Mouse (Mus musculus) adrenal gland, postnatal 10 days (tissue): Measurements from ENCODE around the gene Rasl11b. TPM values are rescaled to one million over a fixed set of nuclear protein-coding genes. Genes with fewer than 3 reads are reported as not detected.

Experiments
- DNase-seq: peaks from one replicate; pipeline ENCODE4 v3.0.0; 2021; ENCODE audit warnings: mixed read lengths
- long read RNA-seq, 2 experiments: library from polyadenylated mRNA; stranded (forward); transcript quantifications; one replicate each; pipeline ENCODE4 v2.0.0; 2021
- total RNA-seq, 2 experiments: library from RNA; stranded (reverse); gene quantifications; 2 replicates each; pipeline ENCODE4 v1.2.3; 2021

Gene Rasl11b
- 10 to 100 TPM; 15.7 to 18.6 TPM for total RNA-seq
- long read RNA-seq, experiment 1, transcript Rasl11b-201 (4 exons, 1,812 nt) = major isoform, 29 of 32 reads
- long read RNA-seq, experiment 1, partial matches to known transcripts = 0 of 32 reads
- long read RNA-seq, experiment 1, other reads (novel, unspliced or antisense) = 0 of 32 reads
- long read RNA-seq, experiment 2, transcript Rasl11b-201 (4 exons, 1,812 nt) = major isoform, 13 of 17 reads
- long read RNA-seq, experiment 2, partial matches to known transcripts = 1 of 17 reads
- long read RNA-seq, experiment 2, other reads (novel, unspliced or antisense) = 0 of 17 reads

DNA sequence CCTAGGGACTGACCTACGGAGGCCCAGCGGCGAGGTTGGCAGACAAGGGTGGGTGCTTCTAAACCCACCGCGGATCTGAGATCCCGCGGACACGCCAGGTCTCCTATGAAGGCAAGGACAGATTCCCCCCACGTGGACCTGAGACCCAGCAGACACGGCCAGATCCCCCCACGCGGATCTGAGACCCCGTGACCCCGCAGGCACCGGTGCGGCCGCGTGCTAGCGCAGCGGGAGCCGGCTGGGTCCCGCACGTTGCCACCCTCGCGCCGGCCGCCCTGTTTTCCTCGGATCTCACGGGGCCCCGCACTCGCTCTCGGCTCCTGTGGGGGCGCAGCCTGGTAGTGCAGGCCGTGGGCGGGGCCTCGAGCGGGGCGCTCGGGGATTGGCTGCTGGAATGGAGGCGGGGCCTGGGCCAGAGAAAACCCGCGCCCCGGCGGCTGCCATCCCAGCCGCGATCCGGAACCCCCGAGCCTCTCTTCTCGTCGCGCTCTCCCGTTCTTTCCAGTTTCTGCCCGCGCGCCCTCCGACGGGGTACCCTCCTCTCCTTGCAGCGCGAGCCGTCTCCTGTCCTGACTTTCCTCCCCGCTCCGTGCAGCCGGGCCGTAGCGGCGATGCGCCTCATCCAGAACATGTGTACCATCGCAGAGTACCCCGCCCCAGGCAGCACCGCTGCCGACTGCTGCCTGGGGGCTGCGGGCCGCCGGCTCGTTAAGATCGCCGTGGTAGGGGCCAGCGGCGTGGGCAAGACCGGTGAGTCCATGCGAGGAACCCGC is at the start of gene Rasl11b:
Gene Rasl11b, plus strand, starts transcription at position 446 of the 773 bp plus-strand sequence.
- peak; percentile 98 for DNase-seq

DNA sequence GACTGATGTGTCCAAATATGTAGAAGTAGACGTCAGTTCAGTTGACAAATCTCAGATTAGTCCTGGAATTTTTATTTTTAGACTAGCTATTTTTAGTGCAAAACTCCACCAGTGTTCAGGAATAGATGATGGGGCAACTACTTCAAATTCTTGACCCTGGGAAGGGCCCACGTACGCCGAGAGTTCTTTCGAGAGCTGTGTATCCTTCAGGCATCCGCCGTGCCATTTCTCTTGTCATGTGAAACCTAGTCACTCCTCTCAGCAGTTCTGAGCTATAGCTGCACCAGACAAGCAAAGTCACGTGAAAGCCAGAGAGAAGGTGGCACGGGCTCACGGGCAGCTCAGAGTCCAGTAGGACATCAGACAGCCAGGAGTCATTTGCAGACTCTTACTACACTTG is 47.5 kb upstream of the Rasl11b start:
- DNase-seq = no peak

DNA sequence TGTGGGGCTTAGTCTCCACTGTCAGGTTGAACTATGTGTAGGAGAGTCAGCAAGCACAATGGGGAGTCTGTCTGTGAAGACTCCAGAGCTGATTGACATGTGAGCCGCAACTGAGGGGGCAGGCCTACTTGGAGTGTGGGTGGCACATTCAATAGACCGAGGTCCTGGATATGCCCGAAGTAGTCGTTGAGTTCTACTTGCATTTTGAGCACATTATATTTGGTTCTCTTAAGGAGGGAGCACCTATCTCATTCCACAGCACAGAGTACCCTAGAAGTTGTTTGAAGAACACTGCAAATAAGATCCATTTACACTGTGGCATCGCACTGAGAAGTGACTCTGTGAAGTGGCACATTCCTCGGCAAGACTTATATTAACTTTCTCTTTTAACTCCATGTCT is 45.1 kb upstream of the Rasl11b start:
- DNase-seq = no peak

DNA sequence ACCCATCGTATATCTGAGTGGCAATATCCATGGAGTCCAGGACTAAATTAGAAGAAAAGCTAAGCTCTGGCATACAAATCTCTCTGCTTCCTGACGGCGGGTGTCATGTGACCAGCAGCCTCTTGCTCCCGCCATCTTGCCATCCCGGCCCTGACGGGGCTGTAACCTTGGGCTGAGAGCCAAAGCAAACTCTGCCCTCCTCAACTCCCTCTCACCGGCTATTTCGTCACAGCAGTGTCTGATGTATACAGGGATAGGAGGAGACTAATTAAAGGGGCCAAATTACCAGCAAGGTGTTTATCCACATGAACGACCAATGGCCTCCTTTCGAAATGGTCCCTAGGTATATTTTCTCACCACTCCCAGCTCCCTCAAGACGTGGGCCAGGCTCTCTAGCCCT is 43.3 kb upstream of the Rasl11b start:
- peak; percentile 18 for DNase-seq

DNA sequence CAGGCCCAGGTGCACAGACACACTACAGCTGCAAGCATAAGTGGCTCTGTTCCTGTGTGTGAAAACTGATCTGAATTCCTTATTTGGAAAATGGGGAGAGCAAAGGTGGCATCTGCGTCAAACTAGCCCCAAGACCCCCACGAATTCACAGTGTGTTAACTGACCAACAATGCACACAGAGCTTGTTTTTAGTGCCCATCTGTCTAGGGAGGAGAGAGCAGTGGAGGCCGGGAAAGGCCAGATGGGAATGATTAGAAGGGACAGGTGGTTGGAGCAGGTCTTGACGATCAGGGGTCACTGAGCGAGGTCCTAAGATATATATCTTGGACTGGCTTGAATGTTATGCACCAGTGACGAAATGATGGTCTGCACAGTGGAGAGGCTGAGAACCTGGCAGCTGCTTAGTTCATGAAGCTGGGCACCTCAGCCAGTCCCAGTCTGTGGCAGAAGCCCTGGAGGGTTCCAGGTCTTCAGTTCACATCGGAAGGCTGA is 39.2 kb upstream of the Rasl11b start:
- DNase-seq = no peak

DNA sequence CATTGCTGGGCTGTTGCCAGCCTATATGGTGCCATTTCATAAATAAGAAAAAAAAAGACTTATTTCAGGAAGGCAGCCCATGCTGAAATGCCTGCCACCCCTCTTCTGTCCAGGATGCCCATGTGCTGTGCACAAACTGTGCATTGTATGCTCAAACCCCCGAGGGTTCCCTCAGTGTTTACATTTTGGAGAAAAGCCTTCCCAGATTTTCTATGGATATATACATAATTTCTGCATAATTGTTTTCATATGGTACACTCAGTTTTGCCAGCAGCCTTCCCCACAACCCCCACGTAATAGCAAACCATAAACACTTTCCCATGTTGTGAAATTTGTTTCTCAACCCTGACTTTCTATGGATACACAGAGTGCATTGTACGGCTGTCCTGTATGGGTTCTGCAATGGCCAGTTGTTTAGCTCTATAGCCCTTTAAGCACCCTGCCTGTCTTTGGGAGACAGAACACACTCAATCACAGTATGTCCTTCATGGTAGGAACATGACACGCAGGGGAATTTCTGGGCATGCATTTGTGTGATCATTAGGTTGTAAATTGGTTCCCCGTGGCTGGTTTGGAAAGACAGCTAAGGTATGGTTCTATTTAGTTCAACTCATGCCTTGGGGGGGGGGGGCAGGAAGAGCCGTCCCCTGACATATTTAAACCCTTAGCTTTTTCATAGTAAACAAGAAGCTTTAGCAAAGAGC is 36.0 kb upstream of the Rasl11b start:
- no peak for DNase-seq

DNA sequence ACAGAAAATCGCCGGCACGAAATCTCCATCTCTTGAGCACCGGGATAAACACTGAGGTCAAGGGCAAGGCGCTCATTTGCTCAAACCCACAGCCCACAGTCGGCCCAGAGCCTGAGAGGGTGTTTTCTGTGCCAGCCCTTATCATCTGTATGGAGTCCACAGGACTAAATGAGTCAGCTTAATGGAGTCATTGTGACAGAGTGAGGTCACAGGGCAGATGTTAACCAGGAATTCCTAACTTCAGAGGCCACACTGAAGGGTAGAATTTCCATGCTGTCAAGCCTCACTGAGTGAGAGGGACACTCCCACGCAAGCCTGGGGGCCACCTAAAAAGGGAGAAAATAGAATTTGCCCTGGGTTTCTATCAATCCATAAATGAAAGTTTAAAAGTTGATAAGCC is 35.2 kb upstream of the Rasl11b start:
- DNase-seq = peak; percentile 24

DNA sequence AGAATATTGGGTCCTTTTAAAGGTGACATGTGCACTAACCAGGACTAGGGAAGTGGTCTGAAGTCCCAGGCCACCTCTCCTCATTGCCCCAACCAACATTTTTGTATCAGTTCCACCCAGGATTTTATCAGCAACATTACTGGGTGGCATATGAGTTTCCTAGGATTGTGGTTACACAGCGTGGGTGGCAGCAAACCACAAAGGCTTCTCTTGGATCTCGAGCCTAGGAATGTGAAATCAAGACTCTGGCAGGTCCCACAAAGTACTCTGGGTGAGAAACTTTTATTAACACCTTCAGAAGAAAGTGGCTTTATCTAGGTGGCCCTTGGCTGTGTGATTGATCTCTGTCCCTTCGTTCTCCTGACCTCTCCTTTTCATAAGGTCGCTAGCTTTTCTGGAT is 34.7 kb upstream of the Rasl11b start:
- no peak for DNase-seq

DNA sequence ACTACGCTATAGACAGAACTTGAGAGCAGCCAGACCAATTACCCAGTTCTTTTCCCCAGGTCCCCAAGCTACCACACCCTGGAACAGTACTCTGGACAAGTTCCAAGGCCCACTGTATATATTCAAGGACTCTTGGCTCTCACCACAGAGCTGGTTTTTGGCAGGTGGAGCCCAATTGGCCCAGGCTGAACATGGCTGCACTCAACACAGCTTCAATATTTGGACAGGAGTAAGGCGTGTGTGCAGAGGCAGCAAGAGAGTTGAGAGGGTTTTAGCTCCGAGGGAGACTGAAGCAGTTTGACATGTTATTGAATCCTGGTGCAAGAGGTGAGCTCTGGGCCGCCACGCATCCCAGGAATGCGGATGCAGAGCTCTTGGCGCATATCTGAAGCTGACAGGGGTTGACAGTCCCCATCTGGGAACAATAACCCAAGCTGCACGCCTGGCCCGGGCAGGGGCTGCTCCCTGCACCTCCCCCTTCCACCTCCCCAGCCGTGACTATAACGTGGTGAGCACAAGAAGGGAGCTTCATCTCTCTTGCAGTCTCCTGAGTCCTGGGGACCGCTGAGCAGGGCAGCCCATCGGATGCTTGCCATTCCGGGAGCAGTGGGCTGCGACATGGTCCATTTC is 33.7 kb upstream of the Rasl11b start:
- DNase-seq = peak; percentile 65

DNA sequence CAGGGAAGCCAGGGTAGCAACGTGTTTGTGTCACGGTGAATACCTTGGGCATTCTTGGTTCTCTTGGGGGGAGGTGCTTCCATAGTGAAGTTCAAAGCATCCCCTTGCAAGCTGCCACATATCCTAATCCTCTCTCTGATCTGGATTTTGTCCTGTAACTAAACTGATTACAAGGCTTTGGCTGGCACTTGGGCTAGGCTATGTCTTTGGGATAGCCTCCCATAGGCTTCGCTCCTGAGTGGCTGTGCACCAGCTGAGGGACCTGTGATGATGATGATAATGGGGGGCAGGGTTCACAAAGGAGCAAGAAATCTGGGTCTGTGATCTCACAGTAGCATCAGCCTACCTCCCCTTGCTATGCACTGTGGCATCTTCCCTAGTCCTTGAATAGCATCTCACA is 33.1 kb upstream of the Rasl11b start:
- DNase-seq = no peak

DNA sequence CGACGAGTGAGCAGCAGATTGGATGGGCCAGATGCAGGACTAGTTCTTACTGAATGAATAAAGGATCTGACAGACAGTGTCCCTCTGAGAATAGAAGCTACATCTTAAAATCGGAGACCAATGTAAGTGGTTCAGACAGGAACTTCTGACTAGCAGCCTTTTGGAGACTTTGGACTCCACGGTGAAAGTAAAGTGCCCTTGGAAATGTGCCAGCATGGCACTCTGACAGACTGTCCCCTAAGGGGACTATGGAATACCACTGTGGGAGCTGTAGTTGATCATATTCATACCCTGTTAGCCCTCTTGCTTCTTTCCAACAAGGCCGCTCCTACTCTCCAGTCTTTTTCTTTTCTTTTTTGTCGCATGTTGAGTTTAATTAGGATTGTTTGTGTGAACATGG is 31.9 kb upstream of the Rasl11b start:
- peak; percentile 17 for DNase-seq

DNA sequence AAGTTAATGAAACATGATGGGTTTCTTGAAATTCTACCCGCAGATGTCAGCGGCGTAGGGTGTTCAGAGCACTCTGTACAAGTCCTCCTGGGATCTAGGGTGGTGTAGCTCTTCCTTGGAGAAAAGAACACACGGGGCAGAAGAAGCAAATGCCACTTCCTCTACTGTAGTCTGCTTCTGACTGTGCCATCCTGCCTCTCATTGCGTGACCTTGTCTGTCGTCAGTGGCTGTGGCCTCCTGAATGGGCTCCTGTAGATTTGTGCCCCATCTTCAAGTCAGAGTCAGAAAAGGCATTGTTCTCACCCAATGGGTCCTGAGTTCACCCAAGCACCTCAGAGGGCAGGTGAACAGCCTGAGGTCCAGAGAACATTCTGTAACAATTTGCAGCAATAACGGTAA is 30.5 kb upstream of the Rasl11b start:
- no peak for DNase-seq

DNA sequence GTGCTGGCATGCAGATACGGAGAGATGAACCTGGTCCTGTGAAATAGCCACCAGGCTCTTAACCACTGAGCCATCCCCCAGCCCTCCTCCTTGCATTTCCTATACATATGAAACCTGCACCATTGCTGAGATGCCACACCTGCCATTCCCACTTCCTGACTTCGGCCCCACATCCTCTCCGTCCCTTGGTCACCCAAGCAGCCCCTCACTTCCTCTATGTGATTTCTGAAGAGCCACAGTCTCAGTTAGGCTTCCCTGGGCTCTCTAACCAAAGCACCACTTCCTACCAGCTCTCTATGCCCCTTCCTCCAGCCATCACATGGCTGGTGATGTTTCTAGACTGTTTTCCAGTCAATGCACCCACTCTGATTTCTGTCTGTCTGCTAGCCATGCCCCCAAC is 28.4 kb upstream of the Rasl11b start:
- DNase-seq = no peak

DNA sequence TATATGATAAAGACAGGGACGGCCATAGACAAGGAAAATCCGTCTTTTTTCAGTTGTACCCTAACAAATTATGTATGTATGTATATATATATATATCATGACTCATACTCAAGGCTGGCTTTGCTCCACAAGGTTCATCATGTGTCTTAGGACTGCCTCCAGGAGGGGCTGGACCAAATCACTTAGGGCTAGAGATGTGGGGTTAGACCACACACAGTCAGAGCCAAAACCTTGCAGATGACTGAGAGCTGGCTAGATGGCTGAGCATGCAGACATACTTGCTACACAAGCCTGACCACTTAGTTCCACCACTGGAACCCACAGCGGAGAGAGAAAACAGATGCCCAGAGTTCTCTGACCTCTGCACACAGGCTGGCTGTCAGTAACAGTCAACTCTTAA is 27.0 kb upstream of the Rasl11b start:
- DNase-seq = no peak

DNA sequence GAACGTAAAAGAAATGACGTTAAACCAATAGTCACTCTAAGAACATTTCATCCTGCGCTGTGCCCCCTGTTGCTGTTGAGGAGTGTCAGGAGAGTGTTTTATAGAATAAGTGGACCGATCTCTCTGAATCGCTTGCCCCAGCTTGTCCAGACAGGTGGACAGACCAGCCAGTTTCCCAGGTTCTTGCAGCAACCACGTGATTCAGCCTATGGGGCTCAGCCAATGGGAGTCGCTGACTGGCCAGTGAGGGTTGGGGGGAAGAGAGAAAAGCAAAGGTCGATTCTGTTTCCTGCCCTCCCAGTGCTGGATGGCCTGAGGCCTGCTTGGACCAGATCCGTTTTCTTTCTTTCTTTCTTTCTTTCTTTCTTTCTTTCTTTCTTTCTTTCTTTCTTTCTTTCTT is 23.3 kb upstream of the Rasl11b start:
- DNase-seq = no peak

DNA sequence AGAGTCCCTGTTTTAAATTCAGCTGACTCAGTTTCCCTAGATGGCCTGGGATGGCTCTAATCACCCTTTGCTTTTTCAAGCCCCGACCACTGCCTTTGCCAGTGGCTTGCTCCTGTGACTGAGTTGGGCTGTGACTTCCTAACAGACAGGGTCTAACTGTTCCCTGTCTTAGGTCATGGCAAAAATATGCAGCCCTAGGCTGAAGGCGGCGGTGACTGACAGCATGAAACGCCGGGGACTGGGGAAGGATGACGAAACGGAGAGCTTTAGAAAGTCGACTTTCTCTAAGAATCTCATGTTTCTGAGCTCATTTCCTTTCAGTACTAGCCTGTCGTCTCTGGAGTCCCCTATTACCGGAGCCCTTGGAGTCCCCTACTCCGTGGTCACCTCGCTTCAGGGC is 22.9 kb upstream of the Rasl11b start:
- peak; percentile 13 for DNase-seq

DNA sequence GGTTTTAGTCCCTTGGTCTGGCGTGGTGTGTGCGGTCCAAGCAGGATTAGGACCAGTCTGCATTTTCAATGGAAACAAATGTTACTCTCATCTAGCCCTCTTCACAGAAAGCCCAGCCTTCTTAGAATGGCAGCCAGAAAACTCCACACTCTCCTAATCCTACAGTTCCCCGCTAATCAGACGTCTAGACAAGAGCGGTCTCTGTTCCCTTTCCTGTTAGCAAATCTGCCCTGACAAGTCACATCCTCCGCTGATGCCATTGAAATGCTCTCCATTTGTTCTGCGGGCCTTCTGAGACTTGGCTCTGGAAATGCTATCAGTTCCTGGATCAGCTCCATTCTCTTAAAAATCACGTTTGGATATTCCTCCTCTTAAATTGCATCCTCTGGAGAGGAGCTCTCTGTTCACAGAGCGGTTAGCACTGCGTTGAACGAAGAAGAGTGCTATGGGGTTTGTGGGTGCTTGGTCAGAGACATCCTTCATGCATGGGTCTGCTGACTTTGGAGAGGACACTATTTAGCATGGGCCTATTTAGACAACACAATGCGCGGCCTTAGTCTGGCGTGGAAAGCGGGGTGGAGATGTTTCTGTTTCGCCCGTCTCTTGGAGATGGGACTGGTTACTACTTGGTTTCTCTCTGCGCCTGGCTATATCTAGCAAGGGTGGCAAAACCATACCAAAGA is 21.8 kb upstream of the Rasl11b start:
- no peak for DNase-seq

DNA sequence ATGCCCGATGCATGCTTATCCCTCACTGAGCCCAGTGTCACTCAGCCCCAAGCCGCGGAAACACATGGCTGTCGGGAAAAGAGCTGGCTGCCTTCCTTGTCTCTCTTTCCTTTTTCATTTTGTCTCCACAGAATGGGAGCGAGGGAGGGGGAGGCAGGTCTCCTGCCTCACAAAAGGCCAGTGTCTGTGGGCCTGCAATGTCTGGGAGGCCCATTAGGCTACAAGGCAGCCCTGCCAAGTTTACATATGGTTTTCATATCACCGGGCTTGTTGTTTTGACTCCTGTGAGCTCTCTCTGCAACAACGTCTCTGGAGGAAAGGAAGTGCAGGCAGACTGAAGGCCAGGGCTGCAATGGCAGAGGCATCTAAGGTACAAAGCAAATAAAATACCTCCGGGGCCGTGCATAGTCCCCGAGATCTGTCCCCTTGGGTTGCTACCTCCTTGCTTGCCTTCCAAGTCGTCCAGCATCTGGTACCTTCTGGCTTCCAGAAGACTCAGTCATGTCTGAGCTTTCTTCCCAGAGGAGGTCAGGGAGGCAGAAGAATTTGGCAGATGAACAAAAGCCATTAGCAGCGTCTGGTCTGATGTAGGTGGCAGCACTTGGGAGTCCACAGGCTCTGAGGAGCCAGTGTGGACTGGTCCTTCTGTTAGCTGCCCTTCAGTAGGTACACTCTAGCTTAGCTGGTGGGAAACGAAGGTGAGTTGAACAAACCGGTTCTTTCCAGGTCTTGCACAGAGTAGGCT is 19.4 kb upstream of the Rasl11b start:
- DNase-seq = peak; percentile 16

DNA sequence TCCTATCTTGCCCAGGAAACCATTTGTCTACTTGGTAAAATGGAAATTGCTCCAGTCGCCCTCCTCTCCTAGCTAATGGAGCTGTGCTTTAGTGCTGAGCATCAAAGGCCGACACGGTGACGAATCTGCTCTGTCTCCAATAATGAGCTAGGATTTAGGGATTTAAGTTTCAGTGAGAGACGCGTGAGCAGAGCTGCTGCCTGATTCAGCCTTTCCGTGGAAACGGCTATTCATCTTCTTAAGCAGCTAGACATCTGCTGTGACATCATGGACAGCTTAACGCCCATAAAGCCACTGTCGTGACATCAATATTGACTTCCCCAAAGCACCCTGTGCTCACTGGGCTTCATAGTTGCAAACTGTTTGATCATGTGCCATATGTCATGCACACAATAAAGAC is 14.9 kb upstream of the Rasl11b start:
- DNase-seq = no peak

DNA sequence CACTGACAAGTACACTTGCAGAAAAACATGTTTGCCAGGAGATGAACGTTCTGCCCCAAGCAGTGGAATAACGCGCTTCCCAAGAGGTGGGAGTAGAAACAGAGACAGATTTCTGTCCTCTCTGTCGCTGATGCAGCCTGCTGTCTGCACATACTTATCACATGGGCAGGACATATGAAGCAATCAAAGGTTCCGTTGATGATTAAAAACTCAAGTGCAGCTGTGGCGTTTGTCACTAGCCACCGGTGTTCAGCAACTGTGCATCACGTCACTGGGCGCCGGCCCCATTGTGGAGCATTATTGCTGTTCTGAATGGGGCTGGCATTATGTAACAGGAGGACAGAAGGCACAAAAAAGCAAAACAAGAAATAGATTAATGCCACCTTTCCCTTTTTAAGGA is 12.0 kb upstream of the Rasl11b start:
- no peak for DNase-seq

DNA sequence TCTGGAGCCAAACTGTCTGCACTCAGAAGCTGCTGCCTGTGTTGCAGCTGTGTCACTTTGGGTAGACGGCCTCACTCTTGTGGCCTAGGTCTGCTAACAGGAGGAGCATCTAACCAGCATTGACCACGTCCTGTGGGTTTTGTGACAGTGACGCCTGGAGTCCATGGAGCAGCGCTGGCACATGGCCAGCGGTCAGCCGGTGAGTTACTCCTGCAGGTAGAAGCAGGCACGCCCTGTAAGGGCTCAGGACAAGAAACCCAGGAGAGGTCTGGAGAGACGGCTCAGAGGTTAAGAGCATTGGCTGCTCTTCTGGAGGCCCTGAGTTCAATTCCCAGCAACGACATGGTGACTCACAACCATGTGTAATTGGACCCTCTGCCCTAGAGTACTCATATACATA is 10.5 kb upstream of the Rasl11b start:
- no peak for DNase-seq
